8 mouse cellular contexts compared by ENCODE assay signal in the genomic region with DNA sequence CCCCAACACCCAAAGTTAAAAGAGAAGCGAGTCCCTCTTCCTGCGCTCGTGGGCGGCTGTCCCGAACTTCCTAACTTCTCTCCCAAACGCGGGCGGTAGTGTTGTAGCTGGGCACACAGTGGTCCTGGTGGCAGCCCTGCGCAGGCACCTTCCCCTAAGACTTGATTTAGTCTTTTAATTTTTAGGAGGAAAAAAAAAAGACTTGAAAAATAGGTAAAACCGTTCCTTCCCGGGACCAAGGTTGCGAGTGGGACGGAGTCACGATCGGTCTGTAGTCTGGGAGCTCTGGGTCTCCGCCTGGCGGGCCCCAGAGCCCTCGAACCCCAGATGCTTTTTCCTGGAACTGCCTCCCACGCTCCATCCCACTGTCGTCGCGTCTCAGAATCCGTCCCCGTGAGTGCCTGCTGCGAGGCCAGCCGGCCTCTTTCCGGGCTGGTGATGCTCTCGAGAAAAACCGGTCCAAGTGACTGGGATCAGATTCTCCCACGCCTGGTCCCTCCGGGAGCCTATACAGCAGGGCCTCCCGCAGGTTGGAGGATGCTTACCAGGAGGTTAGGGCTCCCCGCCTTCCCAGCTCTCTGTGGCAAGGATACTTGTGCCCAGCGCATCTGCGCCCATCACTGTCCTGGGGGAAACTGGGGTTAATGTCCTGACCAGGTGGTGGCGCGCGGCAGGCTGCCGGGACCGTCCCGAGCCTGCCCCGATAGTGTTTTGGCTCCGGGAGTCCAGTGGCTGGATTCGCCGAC. TPM values are rescaled to one million over a fixed set of nuclear protein-coding genes. Genes with fewer than 3 reads are reported as not detected.
DNase-seq lines count a peak whose midpoint lies in the region; ATAC-seq lines count a peak whose summit lies in the region.

No protein-coding gene starts in this region.

- no peak for DNase-seq in heart, embryonic 10.5 days (ENCODE audit: low spot score)
- DNase-seq in heart, postnatal 25 days (ENCODE audit: low spot score): no peak
- peak; percentile 28 for DNase-seq in R1 (ENCODE audit: low read depth, low spot score)
- DNase-seq in left cerebral cortex, postnatal 4 days: peak; percentile 24
- DNase-seq in retina, embryonic 14.5 days (ENCODE audit: low spot score): peak; percentile 37
- no peak for DNase-seq in gastrocnemius, postnatal 4 days (ENCODE audit: low spot score in 2 of 2)

- 0 out of 2 replicates have a peak overlapping the region, but pooled peaks have one; percentile 42 for H3K27ac ChIP-seq in heart, embryonic 10.5 days
- no peak overlapping the region for H3K27ac ChIP-seq in embryonic facial prominence, embryonic 15.5 days (replicated peaks)

- H3K9ac ChIP-seq in embryonic facial prominence, embryonic 15.5 days: no peak overlapping the region

- peak overlapping the region; percentile 100 for H3K4me2 ChIP-seq in embryonic facial prominence, embryonic 15.5 days (replicated peaks)

- intact Hi-C loops in heart, postnatal 25 days (cut with DNase I): loop anchor here (2.0 kb wide), 1 partner anchor 250 kb away; no protein-coding TSS in a partner anchor
- intact Hi-C loops in left cerebral cortex, postnatal 4 days (cut with DNase I): no loop called here

- H3K4me1 ChIP-seq in heart, embryonic 10.5 days: peaks cover 16% of the 10 kb centered on the region
- H3K4me1 ChIP-seq in embryonic facial prominence, embryonic 15.5 days: peaks cover 39% of the 10 kb centered on the region

- 2% methylated on average over 45 of the region's 45 CpGs for WGBS in heart, embryonic 10.5 days
- 2% methylated on average over 45 of the region's 45 CpGs for WGBS in embryonic facial prominence, embryonic 15.5 days

- peak overlapping the region; percentile 79 for H3K4me3 ChIP-seq in heart, embryonic 10.5 days
- H3K4me3 ChIP-seq in embryonic facial prominence, embryonic 15.5 days (replicated peaks): peak overlapping the region; percentile 57

- H3K36me3 ChIP-seq in heart, embryonic 10.5 days: no peaks in the 10 kb centered on the region
- no peaks in the 10 kb centered on the region for H3K36me3 ChIP-seq in embryonic facial prominence, embryonic 15.5 days

- H3K27me3 ChIP-seq in heart, embryonic 10.5 days (ENCODE audit: insufficient read depth, poor library complexity, severe bottlenecking): peaks cover 84% of the 10 kb centered on the region
- H3K27me3 ChIP-seq in embryonic facial prominence, embryonic 15.5 days: peaks cover 66% of the 10 kb centered on the region

- H3K9me3 ChIP-seq in heart, embryonic 10.5 days: no peaks in the 10 kb centered on the region
- H3K9me3 ChIP-seq in embryonic facial prominence, embryonic 15.5 days (replicated peaks): no peaks in the 10 kb centered on the region

- ATAC-seq in embryonic facial prominence, embryonic 15.5 days (ENCODE audit: insufficient number of reproducible peaks, low FRiP score, low TSS enrichment, low read depth): no peak
- no peak for ATAC-seq in CD4-positive, CD25-positive, alpha-beta regulatory T cell, adult 4 months

RNA-seq across cellular contexts. Expression of a gene that starts 1.2 kb away (rescaled TPM):
- polyA plus RNA-seq in heart, embryonic 10.5 days (2016; fragmentation: Nextera tagmentation; extraction: Ambion mirVana): 0.31 and 0.40 TPM in 2 replicates
- 1 to 10 TPM in 1 of 2 experiments, under 1 TPM in 1; 0.96 to 2.0 TPM for total RNA-seq in heart, postnatal 25 days (2021)
- polyA plus RNA-seq in embryonic facial prominence, embryonic 15.5 days (2015; fragmentation: Nextera tagmentation; extraction: Ambion mirVana): 1.0 and 1.9 TPM in 2 replicates
- total RNA-seq in left cerebral cortex, postnatal 4 days (2021): 1 to 10 TPM; 3.3 to 5.2 TPM
- polyA plus RNA-seq in CD4-positive, CD25-positive, alpha-beta regulatory T cell, adult 4 months (2017; shearing (Covaris generic)): under 1 TPM; 0.11 to 0.36 TPM
- 1 to 10 TPM in 1 of 2 experiments, under 1 TPM in 1; 0.71 to 1.1 TPM for total RNA-seq in gastrocnemius, postnatal 4 days (2021)

RNA-seq across cellular contexts. Expression of a gene that starts 45.6 kb away (rescaled TPM):
- polyA plus RNA-seq in heart, embryonic 10.5 days (2016; fragmentation: Nextera tagmentation; extraction: Ambion mirVana): 20.0 and 23.2 TPM in 2 replicates
- 10 to 100 TPM; 24.5 to 26.4 TPM for total RNA-seq in heart, postnatal 25 days (2021)
- 18.7 and 19.7 TPM in 2 replicates for polyA plus RNA-seq in embryonic facial prominence, embryonic 15.5 days (2015; fragmentation: Nextera tagmentation; extraction: Ambion mirVana)
- total RNA-seq in left cerebral cortex, postnatal 4 days (2021): 10 to 100 TPM; 29.0 to 29.5 TPM
- 10 to 100 TPM in 1 of 2 experiments, 1 to 10 TPM in 1; 9.4 to 12.5 TPM for polyA plus RNA-seq in CD4-positive, CD25-positive, alpha-beta regulatory T cell, adult 4 months (2017; shearing (Covaris generic))
- 10 to 100 TPM; 15.3 to 17.1 TPM for total RNA-seq in gastrocnemius, postnatal 4 days (2021)

Comparison
In these comparisons a context has a peak if more than half of its experiments do, and no peak if none do; other contexts are left out.
1. DNase-seq: peak in R1 (single experiment), left cerebral cortex, postnatal 4 days (single experiment) and retina, embryonic 14.5 days (single experiment); none in heart, embryonic 10.5 days (single experiment), heart, postnatal 25 days (single experiment) and gastrocnemius, postnatal 4 days (0 of 2).